Mouse (Mus musculus) olfactory bulb, adult 2 months (tissue): Measurements from ENCODE around the gene Tmem161a. TPM values are rescaled to one million over a fixed set of nuclear protein-coding genes. Genes with fewer than 3 reads are reported as not detected.

Source experiments
- H3K27ac ChIP-seq: fragments of 200-500 bp; 2 replicates; pipeline ENCODE4 v1.5.1; 2012; ENCODE audit warnings: low read depth, low read length; ENCODE audit not compliant: insufficient read depth
- H3K4me1 ChIP-seq: fragments of 200-500 bp; 2 replicates; pipeline ENCODE4 v1.6.1; 2012; ENCODE audit warnings: low read length; ENCODE audit not compliant: control insufficient read depth, insufficient read depth
- H3K4me3 ChIP-seq: fragments of 200-500 bp; 2 replicates; pipeline ENCODE4 v1.5.1; 2012; ENCODE audit warnings: mild to moderate bottlenecking, low read depth, low read length, moderate library complexity; ENCODE audit not compliant: insufficient read depth
- CTCF ChIP-seq: fragments of 200-500 bp; IDR thresholded peaks from 2 replicates; pipeline ENCODE4 v1.5.1; 2012; ENCODE audit warnings: low read depth, mild to moderate bottlenecking, low read length, moderate library complexity; ENCODE audit not compliant: insufficient read depth
- POLR2A ChIP-seq: fragments of 200-500 bp; IDR thresholded peaks from 2 replicates; pipeline ENCODE4 v1.6.1; 2012; ENCODE audit warnings: mild to moderate bottlenecking, low read depth, low read length, moderate library complexity; ENCODE audit not compliant: insufficient read depth
- WGBS: fragments of 180-500 bp; shearing (Covaris S2); methylation state at CpG from one replicate; pipeline ENCODE4 v1.1.7; 2018; 5-methylcytosine and 5-hydroxymethylcytosine counted together
- polyA plus RNA-seq: library from polyadenylated mRNA; stranded (reverse); fragments of >200 nt; gene quantifications from 2 replicates; pipeline ENCODE4 v1.2.4, GENCODE M21; 2012; ENCODE audit warnings: low replicate concordance; ENCODE audit not compliant: missing spikeins, insufficient read depth, insufficient read length

Tmem161a gene
- polyA plus RNA-seq, 1 experiment, result not detected

DNA sequence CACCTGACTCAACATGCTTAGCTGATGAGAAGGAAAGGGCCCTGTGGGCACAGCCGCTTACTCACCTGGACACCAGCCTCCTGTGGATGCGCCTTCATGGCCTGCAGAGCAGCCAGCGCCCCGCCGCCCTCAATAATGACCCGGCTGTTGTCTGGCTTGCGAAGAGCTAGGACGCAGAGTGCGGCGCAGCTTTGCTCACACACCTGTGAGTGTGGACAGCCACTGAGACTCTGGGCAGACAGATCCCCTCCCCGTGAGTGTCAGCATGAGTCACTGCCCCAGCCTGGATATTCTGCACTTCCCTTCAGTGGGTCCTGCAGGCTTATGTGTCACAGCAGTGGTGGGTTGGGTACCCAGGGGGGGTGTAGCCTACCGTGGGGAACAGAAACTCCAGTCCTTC lies 49.9 kb downstream of the Tmem161a start:
- Histone ChIP-seq H3K4me1 (peaks cover 12% of the 10 kb centered on the region; the same call in 1 of the 2 replicates), H3K27ac (no peak overlapping the region), H3K4me3 (no peak overlapping the region)
- WGBS, result 80% methylated on average over 12 of the region's 12 CpGs
- TF ChIP-seq POLR2A (no peak), CTCF (no peak)

DNA sequence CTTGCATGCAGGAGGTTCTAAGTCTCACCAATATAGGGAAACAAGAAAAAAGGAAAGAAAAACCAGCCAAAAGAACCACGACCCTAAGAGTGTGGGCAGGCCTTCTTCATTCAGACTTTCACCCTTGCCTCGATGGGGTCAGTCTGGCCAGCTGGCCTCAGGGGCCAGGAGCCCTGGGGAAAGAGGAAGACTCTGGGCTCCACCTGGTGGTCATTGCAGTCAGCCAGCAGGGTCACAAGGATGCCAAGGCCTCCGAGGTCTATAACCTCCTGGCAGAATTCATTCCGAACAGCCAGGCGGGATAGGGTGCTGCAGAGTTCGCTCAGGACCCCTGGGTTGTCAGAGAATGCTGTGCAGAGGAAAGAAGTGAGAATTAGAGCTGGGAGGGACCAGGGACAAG lies 51.2 kb downstream of the Tmem161a start:
- no peak overlapping the region for H3K4me3 ChIP-seq
- WGBS, result 40% methylated on average over 6 of the region's 6 CpGs
- H3K4me1 ChIP-seq, result peaks cover 12% of the 10 kb centered on the region; the same call in 1 of the 2 replicates
- TF ChIP-seq CTCF (peak; percentile 40; the same call in 1 of the 2 replicates), POLR2A (no peak)
- H3K27ac ChIP-seq, result no peak overlapping the region

DNA sequence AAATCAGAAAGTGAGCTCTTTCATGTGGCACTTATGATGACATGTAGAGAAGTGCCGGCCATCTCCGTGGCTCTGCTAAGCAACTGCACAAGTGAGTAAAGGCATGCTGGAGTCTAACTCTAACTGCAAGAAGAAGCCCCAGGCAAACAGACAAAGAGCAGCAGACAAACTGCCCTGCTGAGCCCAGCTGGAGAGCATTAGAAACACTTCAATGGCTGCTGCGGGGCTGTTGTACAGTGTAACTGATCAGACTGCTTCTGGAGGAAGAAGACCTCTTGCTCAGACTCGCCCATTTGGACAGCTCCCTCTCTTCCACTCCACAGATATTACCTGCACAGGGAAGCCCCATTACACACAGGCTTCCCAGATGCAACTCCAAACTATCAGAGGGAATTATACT lies 55.8 kb downstream of the Tmem161a start:
- TF ChIP-seq POLR2A (no peak), CTCF (no peak)
- WGBS, result 32% methylated on average over 4 of the region's 4 CpGs
- H3K27ac ChIP-seq, result no peak overlapping the region

DNA sequence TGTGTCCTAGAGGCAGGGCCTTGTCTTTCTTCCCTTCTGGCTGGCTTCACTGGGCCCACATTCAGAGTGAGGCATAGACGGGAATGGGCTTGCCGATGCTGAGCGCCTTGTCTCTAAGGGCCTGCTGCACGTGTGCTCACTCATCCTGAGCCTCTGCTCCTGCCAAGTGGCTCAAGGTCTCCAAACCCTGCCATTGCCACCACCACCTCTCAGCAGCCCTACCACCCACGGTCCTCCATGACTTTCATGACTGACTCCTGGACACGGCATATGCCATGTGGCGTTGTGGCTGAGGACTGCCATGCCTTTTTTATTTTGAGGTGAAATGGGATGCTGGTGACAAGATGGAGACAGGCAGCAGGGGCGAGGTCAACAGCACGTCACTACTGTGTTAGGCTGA lies 58.7 kb downstream of the Tmem161a start:
- WGBS, result 91% methylated on average over 9 of the region's 9 CpGs
- Histone ChIP-seq H3K4me3 (no peak overlapping the region), H3K4me1 (no peaks in the 10 kb centered on the region), H3K27ac (no peak overlapping the region)
- TF ChIP-seq CTCF, result no peak
- TF ChIP-seq POLR2A, result no peak

More for the DNA sequence above, 55.8 kb downstream of the Tmem161a start:
- H3K4me1 ChIP-seq, result no peaks in the 10 kb centered on the region
- H3K4me3 ChIP-seq, result no peak overlapping the region

Other genes with a start within 250 kb of the Tmem161a start
- gene Gatad2a, start 176.0 kb upstream of the Tmem161a start, polyA plus RNA-seq, result not detected in 2 replicates
- gene Mau2, start 129.6 kb upstream of the Tmem161a start, polyA plus RNA-seq, result not detected in 2 replicates
- not detected in 2 replicates for gene Sugp1, start 129.5 kb upstream of the Tmem161a start, polyA plus RNA-seq
- not detected in 2 replicates for gene Tm6sf2, start 99.4 kb upstream of the Tmem161a start, polyA plus RNA-seq
- gene Hapln4, start 88.9 kb upstream of the Tmem161a start, polyA plus RNA-seq, result not detected in 2 replicates
- gene Ncan, start 51.5 kb upstream of the Tmem161a start, polyA plus RNA-seq, result 84.7 TPM in 1 of 2 replicates, not detected in the other
- not detected in 2 replicates for gene Nr2c2ap, start 41.0 kb upstream of the Tmem161a start, polyA plus RNA-seq
- not detected in 2 replicates for gene Rfxank, start 33.2 kb upstream of the Tmem161a start, polyA plus RNA-seq
- not detected in 2 replicates for gene Borcs8, start 32.9 kb upstream of the Tmem161a start, polyA plus RNA-seq
- not detected in 2 replicates for gene Mef2b, start 32.6 kb upstream of the Tmem161a start, polyA plus RNA-seq
- not detected in 2 replicates for gene Slc25a42, start 39.9 kb downstream of the Tmem161a start, polyA plus RNA-seq
- gene Sugp2, start 61.9 kb downstream of the Tmem161a start, polyA plus RNA-seq, result not detected in 2 replicates
- not detected in 2 replicates for gene Armc6, start 62.1 kb downstream of the Tmem161a start, polyA plus RNA-seq
- not detected in 2 replicates for gene Homer3, start 110.5 kb downstream of the Tmem161a start, polyA plus RNA-seq
- gene Ddx49, start 130.1 kb downstream of the Tmem161a start, polyA plus RNA-seq, result not detected in 2 replicates
- not detected in 2 replicates for gene Cope, start 130.2 kb downstream of the Tmem161a start, polyA plus RNA-seq
- not detected in 2 replicates for gene Cers1, start 143.4 kb downstream of the Tmem161a start, polyA plus RNA-seq
- gene Gdf1, start 157.5 kb downstream of the Tmem161a start, polyA plus RNA-seq, result not detected in 2 replicates
- not detected in 2 replicates for gene Upf1, start 180.9 kb downstream of the Tmem161a start, polyA plus RNA-seq
- not detected in 2 replicates for gene Comp, start 201.2 kb downstream of the Tmem161a start, polyA plus RNA-seq